Mouse (Mus musculus): ENCODE results near the gene Dnah17. TPM values are rescaled to one million over a fixed set of nuclear protein-coding genes. Genes with fewer than 3 reads are reported as not detected.

The Dnah17 gene
- polyA plus RNA-seq, 1 experiment from 2014 or later: 0.27 TPM

DNA sequence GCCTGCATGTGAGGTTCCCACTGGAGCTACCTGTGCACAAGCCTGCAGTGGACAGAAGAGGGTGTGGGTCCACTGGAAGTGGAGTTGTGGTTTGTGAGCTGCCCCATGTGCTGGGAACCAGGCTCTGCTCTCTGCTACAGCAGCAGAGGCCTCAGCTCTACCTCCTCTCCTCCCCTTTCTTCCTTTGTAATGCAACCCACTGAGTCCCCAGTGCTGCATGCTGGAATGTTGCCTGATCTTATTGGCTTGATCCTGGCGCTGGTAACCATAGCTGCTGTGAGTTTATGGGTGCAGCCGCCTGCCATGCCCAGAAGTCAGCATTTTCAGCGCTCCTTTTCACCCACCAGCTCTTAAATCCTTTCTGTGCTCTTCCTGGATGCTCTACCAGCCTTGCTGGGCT, 134.4 kb downstream of the Dnah17 start:
- Histone ChIP-seq H3K4me3 (no peak overlapping the region), H3K36me3 (peaks cover 16% of the 10 kb centered on the region), H3K4me2 (replicated peaks) (no peak overlapping the region), H3K4me1 (peaks cover 24% of the 10 kb centered on the region), H3K9ac (no peak overlapping the region), H3K27ac (no peak overlapping the region), H3K9me3 (replicated peaks) (no peaks in the 10 kb centered on the region), H3K27me3 (no peaks in the 10 kb centered on the region)
- no peak for ATAC-seq (ENCODE audit: low FRiP score)
- WGBS: 35% methylated on average over 3 of the region's 3 CpGs

DNA sequence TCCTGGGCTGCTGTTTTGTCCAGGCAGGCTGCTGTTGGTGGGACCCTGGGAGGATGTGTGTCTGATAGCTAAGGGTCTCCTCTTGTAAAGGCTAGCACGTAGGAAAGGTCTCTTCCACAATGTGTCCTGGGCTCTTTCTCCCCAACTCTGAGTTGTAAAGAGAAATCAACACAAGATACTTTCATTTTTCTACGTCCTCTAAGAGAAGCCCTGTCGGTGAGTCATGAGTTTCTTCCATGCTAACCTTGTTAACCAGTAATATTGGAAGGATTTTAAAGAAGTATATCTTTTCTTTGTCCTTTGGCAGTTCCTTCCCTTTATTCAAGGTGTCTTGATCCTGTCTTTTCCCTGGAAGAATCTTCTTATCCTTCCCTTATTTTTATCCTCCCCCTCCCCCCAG, 134.8 kb downstream of the Dnah17 start:
- 51% methylated on average over 3 of the region's 3 CpGs for WGBS
- no peak overlapping the region for H3K27ac ChIP-seq
- H3K27me3 ChIP-seq: no peaks in the 10 kb centered on the region
- ATAC-seq (ENCODE audit: low FRiP score): no peak
- H3K9me3 ChIP-seq (replicated peaks): no peaks in the 10 kb centered on the region
- no peak overlapping the region for H3K4me3 ChIP-seq
- peaks cover 25% of the 10 kb centered on the region for H3K4me1 ChIP-seq
- H3K9ac ChIP-seq: 0 out of 2 replicates have a peak overlapping the region, but pooled peaks have one; percentile 27
- no peak overlapping the region for H3K4me2 ChIP-seq (replicated peaks)
- H3K36me3 ChIP-seq: peaks cover 12% of the 10 kb centered on the region; the same call in 1 of the 2 replicates

DNA sequence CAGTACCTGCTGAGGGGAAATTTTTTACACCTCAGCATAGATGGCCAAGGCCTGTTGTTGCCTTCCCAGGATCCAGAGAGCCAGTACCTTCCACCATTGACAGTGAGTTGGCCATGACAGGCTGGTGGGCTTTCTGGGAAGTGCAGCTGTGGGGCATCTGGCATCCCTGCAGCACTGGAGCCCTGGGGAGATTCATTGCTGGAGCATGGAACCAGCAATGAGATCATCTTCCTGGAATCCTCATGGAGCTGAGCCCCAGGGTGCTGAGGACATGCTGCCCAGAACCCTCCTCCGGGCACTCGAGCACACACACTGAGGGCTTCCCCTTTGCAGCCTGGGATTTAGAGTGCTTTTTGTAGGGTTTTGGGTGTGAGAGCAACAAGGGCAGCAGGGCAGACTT, 135.2 kb downstream of the Dnah17 start:
- H3K4me1 ChIP-seq: peaks cover 29% of the 10 kb centered on the region

DNA sequence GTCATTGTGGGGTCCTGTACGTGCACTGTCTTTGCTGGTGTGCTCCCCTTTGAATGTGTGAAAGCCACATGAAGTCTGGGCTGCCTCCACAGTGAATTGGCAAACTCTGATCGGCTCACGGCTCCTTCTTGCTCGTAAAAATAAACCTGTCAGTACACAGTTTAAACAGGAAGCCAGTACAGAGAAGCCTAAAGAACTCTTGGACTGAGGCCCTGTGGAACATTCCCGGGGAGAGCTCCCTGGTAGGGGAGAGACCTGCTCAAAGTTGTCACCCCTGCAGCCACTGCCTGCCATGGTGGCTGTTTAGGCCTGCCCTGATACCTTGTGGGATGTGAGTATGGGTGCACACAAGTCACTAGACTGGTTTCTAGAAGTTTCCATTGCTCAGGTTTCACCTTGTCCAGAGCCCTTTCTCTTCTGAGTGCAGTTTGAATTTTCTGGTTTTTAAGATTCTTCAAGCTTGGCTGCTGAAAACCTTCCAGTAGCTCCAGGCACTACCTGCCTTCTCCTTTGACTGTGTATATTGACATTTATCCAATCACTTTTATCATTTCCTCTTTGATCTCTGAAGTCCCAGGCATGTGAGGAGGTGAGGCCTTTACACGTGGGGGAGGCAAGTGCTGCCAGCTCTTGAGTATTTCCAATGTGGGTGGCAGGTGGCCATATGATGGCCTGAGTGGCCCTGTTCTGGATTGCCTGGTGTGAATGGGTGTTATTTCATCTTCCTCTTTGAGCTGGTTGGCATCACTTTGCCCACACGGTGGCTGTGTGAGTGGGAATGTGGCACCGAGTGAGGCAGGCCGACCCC, 136.0 kb downstream of the Dnah17 start:
- Histone ChIP-seq H3K4me1 (peaks cover 36% of the 10 kb centered on the region), H3K9ac (no peak overlapping the region), H3K4me3 (no peak overlapping the region), H3K27me3 (no peaks in the 10 kb centered on the region), H3K4me2 (replicated peaks) (no peak overlapping the region), H3K27ac (no peak overlapping the region), H3K9me3 (replicated peaks) (no peaks in the 10 kb centered on the region), H3K36me3 (0 out of 2 replicates have a peak, but pooled peaks cover 5% of the 10 kb centered on the region)
- ATAC-seq (ENCODE audit: low FRiP score): no peak
- 72% methylated on average over 9 of the region's 9 CpGs for WGBS

More for the DNA sequence above, 135.2 kb downstream of the Dnah17 start:
- Histone ChIP-seq H3K27ac (no peak overlapping the region), H3K36me3 (peaks cover 9% of the 10 kb centered on the region; the same call in 1 of the 2 replicates), H3K9me3 (replicated peaks) (no peaks in the 10 kb centered on the region), H3K9ac (peak overlapping the region; percentile 27; the same call in 1 of the 2 replicates), H3K4me2 (replicated peaks) (no peak overlapping the region), H3K27me3 (no peaks in the 10 kb centered on the region), H3K4me3 (no peak overlapping the region)
- ATAC-seq (ENCODE audit: low FRiP score): no peak
- WGBS: 54% methylated on average over 2 of the region's 2 CpGs

DNA sequence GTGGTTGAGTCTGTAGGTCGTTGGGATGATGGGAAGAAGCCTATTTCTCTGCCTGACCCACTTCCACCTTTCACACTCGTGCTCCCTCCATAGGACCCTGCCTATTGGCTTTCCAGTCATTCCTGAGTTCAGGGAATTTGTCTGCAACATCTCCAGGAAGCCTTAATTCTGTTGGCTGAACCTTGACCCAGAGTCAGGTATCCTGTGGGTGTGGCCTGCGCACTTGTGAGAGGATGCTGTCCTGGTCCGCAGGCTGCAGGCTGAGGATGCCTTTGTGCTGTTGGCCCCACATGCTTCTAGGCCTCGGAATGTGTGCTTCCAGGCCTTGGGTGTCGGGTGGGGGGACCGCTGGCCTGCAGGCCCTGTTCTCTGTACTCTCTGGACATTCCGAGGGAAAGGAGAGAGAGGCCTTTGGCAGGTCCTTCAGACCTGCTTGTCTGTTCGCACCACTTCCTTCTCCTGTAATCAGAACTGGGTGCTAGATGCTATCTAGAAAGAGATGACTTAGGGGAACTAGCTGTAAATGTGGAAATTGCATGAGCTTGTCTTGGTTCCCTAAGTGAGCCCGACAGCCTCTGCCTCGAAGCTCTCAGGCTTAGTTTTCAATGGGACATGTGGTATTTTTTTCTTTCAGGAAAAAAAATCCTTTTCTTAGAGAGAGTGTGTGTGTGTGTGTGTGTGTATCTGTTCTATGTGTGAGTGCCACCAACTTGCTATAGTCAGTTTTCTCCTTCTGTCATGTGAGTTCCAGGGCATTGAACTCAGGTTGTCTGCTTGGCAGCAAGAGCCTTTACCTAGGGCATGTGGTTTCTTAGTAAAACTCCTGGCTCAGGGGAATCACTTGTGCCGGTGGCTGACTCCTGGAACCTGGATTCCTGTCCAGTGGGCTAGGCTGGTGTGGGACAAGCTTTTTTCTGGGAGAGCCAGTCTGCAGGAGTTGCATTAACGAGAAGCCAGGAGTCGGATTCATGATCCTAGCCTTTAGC, 137.0 kb downstream of the Dnah17 start:
- Histone ChIP-seq H3K4me3 (no peak overlapping the region), H3K4me2 (replicated peaks) (no peak overlapping the region), H3K36me3 (0 out of 2 replicates have a peak, but pooled peaks cover 4% of the 10 kb centered on the region), H3K27me3 (no peaks in the 10 kb centered on the region), H3K9me3 (replicated peaks) (no peaks in the 10 kb centered on the region), H3K4me1 (peaks cover 42% of the 10 kb centered on the region), H3K27ac (no peak overlapping the region), H3K9ac (no peak overlapping the region)
- WGBS: 82% methylated on average over 14 of the region's 14 CpGs
- ATAC-seq (ENCODE audit: low FRiP score): no peak

DNA sequence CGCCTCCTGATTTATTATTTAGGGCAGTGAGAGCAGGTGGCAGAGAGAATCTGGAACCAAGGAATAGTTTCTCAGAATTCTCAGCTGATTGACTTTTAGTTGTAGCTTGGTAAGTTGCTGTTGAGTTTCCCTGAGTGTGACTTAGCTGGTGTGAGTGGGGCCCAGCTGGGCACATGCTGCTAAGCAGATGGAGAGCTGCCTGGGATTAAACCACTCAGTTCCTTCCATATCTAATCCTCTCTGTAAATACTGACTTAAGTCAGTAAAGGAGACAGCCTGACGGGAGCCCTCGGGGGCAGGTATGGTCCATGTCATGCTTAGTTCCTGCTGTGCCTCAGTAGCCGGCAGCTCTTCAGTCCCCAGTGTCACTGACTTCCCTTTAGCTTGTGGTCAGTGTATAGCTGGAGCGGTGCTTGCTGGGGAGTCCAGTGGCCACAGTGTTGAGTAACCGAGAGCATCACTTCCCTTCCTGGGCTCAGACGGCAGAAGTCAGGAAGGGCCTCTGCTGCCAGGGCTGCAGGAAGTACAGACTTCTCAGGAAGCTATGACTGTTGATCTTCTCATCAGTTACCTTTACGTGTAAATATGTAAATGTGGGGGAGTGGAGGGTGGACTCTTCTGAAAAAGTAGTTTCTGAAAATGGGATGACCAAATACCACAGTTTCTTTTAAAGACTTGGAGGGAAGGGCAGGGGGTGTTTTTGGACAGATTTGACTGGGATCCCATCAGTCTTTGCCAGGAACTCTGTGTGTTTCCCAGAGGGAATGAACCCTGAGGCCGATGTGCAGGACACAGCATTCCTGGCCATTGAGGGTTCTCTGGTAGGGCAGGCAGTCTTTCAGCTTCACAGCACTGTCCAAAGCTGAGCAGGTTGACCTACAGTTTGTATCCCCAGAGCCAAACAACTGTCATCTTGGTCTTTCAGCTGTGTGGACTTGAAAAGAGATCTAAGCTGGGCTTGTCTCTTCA, 138.6 kb downstream of the Dnah17 start:
- H3K4me1 ChIP-seq: peaks cover 55% of the 10 kb centered on the region
- no peaks in the 10 kb centered on the region for H3K36me3 ChIP-seq
- no peaks in the 10 kb centered on the region for H3K27me3 ChIP-seq
- H3K4me2 ChIP-seq (replicated peaks): no peak overlapping the region
- ATAC-seq (ENCODE audit: low FRiP score): no peak
- H3K9ac ChIP-seq: no peak overlapping the region
- no peak overlapping the region for H3K4me3 ChIP-seq
- no peak overlapping the region for H3K27ac ChIP-seq
- 73% methylated on average over 9 of the region's 9 CpGs for WGBS
- no peaks in the 10 kb centered on the region for H3K9me3 ChIP-seq (replicated peaks)

DNA sequence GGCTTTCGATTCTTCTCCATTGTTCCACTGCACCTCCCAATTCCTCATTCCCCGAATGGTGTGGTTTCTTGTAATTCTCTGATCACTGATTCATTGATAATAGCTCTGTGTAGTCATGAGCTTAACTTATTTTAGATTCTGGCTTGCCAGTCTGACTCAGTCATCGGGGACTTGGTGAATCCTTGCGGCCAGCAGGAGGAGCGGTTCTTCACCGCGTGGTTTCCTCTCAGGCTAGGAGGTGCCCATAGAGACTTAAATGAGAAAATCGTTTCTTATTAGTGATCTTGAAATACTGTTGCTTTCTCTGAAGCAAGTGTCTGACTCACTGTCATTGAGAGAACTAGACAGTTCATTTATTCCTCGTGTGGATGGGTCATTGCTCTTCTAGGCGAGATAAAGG, 140.5 kb downstream of the Dnah17 start:
- no peak for ATAC-seq (ENCODE audit: low FRiP score)
- H3K4me1 ChIP-seq: peaks cover 53% of the 10 kb centered on the region
- no peak overlapping the region for H3K4me2 ChIP-seq (replicated peaks)

DNA sequence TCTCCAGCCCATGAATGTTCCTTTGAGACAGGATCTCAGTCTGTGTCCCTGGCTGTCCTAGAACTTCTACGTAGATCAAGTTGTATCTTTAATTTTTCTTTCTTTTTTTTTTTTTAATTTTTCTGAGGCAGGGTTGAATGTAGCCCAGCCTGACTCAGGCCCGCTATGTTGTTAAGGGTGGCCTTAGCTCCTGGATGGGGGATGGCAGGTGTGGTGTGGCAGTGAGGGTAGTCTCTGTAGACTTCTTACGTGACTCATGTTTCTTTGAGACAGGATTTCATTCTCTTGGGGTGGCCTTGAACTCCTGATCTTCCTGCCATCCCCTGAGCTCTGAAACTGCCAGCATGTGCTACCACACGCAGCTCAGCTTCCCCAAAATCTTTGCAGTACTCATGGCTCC, 141.2 kb downstream of the Dnah17 start:
- Histone ChIP-seq H3K27me3 (no peaks in the 10 kb centered on the region), H3K4me3 (no peak overlapping the region), H3K4me1 (peaks cover 52% of the 10 kb centered on the region), H3K9ac (peak overlapping the region; percentile 14; the same call in 1 of the 2 replicates), H3K36me3 (no peaks in the 10 kb centered on the region), H3K4me2 (replicated peaks) (no peak overlapping the region), H3K9me3 (replicated peaks) (no peaks in the 10 kb centered on the region), H3K27ac (no peak overlapping the region)
- no peak for ATAC-seq (ENCODE audit: low FRiP score)
- 91% methylated on average over 4 of the region's 4 CpGs for WGBS

More for the DNA sequence above, 140.5 kb downstream of the Dnah17 start:
- Histone ChIP-seq H3K27ac (no peak overlapping the region), H3K27me3 (no peaks in the 10 kb centered on the region), H3K9ac (peak overlapping the region; percentile 14; the same call in 1 of the 2 replicates), H3K36me3 (no peaks in the 10 kb centered on the region), H3K9me3 (replicated peaks) (no peaks in the 10 kb centered on the region), H3K4me3 (no peak overlapping the region)
- 57% methylated on average over 10 of the region's 10 CpGs for WGBS

DNA sequence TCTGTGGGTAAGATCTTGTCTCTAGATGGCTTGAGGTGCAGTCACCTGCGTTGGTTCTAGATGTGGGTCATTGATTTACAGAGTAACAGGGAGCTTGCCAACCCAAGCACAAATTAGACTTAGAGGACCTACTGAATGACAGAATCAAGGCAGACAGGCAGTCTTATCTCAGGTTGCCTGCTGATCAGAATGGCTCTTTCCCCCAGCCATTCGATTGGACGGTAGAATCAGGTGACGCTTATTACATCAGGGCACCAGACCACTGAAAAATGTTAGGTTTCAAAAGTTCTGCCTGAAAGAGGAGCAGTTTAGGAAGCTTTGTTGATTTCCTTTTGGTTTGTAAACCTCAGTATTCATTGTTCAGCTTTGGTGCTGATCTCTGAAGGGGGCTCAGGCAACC, 142.5 kb downstream of the Dnah17 start:
- Histone ChIP-seq H3K9me3 (replicated peaks) (no peaks in the 10 kb centered on the region), H3K4me2 (replicated peaks) (peak overlapping the region; percentile 87), H3K36me3 (no peaks in the 10 kb centered on the region), H3K9ac (peak overlapping the region; percentile 98; the same call in 1 of the 2 replicates), H3K27ac (no peak overlapping the region), H3K4me3 (peak overlapping the region; percentile 100), H3K4me1 (peaks cover 49% of the 10 kb centered on the region), H3K27me3 (no peaks in the 10 kb centered on the region)
- ATAC-seq (ENCODE audit: low FRiP score): no peak
- 72% methylated on average over 4 of the region's 4 CpGs for WGBS

DNA sequence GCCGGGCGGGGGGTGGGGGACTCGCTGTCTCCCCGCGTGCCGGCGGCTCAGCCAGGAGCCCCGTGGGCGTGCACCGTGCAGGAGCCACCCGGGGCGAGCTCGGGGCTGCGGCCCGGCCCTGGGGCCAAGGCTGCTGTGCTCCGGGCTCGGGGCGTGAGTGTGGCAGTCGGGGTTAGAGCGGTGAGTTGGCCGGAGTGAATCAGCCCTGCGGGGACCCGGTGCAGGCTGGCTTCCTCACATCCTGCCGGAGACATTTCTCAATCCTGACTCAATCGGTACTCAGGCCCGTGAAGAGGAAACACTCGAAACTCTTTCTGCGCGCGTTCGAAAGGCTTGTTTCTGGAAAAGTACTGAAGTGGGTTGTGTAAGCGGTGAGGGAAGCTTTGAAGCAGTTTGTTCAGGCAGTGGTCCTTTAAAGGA, 143.4 kb downstream of the Dnah17 start:
- peak overlapping the region; percentile 89 for H3K27ac ChIP-seq
- peak; percentile 68 for ATAC-seq (ENCODE audit: low FRiP score)
- H3K9ac ChIP-seq: peak overlapping the region; percentile 98
- peaks cover 45% of the 10 kb centered on the region for H3K4me1 ChIP-seq
- H3K4me2 ChIP-seq (replicated peaks): peak overlapping the region; percentile 87
- H3K4me3 ChIP-seq: peak overlapping the region; percentile 100
- under 1% methylated on average over 32 of the region's 32 CpGs for WGBS
- no peaks in the 10 kb centered on the region for H3K9me3 ChIP-seq (replicated peaks)
- no peaks in the 10 kb centered on the region for H3K36me3 ChIP-seq
- H3K27me3 ChIP-seq: no peaks in the 10 kb centered on the region

All from hindbrain, embryonic 12.5 days (tissue).